Mouse (Mus musculus) spleen, adult 2 months (tissue): ENCODE measurements around the gene Trdn.

Experiments used
- CTCF ChIP-seq: fragments of 200-500 bp; IDR thresholded peaks from 2 replicates; pipeline ENCODE4 v1.5.1; 2011; ENCODE audit warnings: mild to moderate bottlenecking, inconsistent platforms; ENCODE audit not compliant: insufficient read depth, insufficient read length, insufficient replicate concordance; ENCODE audit errors: extremely low read depth
- POLR2A ChIP-seq: fragments of 200-500 bp; IDR thresholded peaks from 2 replicates; pipeline ENCODE4 v1.6.1; 2011; ENCODE audit warnings: low read depth, low read length, inconsistent platforms

- TF ChIP-seq CTCF: no peak
- no peak for TF ChIP-seq POLR2A
Observed at GRCm38 (mm10) chr10:33370534-33370933, 290.2 kb downstream of the Trdn start.
